Mouse (Mus musculus) erythroid progenitor cell, adult 5-6 weeks (primary cell): ENCODE results near the gene Vmn1r113. TPM values are rescaled to one million over a fixed set of nuclear protein-coding genes. Genes with fewer than 3 reads are reported as not detected.
"Not testable (repeated sequence)": the region's sequence is repeated elsewhere in the genome, so short reads cannot be mapped to it uniquely, and the experiment has no call there.

Experiments used
- ATAC-seq: replicated peaks from 2 replicates; pipeline ENCODE4 v1.8.0; 2016; ENCODE audit warnings: moderate number of reproducible peaks, mild to moderate bottlenecking, moderate TSS enrichment, inconsistent platforms; ENCODE audit not compliant: poor library complexity, low FRiP score, severe bottlenecking
- total RNA-seq, 2 experiments: library from RNA; stranded (forward) in 1 of 2; stranded (reverse) in 1 of 2; fragments of 150-400 nt in 1 of 2; fragments of 186-747, 209-891 nt in 1 of 2; gene quantifications; 2 replicates each; pipeline versions ENCODE4 v1.2.3 to v1.2.4; 2015 to 2017; ENCODE audit warnings: low replicate concordance in 2 of 2

The Vmn1r113 gene
- total RNA-seq (2015; ENCODE audit: low replicate concordance) (not detected in 2 replicates), total RNA-seq (2017; ENCODE audit: low replicate concordance) (not detected in 2 replicates)

DNA sequence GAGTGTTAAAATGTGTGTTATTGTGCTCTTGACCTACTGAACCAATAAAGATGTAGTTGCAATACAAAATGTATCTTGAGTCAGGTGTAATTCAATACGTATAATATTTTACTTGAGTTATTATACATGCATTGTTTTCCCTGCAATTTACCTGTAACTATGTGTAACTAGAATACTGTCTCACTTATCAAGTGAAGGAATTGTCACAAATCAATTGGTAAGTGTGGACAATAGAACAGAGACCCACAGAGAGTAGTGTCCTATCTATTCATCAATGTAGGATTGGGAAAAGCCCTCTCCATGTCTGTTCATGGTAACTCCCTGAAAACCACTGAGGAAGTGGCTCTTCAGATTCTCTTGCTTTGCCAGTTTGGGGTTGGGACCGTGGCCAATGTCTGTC, at the start of gene Vmn1r113:
Gene Vmn1r113, plus strand, starts transcription at position 301 of the 400 bp plus-strand sequence.
- ATAC-seq: not testable (repeated sequence)

DNA sequence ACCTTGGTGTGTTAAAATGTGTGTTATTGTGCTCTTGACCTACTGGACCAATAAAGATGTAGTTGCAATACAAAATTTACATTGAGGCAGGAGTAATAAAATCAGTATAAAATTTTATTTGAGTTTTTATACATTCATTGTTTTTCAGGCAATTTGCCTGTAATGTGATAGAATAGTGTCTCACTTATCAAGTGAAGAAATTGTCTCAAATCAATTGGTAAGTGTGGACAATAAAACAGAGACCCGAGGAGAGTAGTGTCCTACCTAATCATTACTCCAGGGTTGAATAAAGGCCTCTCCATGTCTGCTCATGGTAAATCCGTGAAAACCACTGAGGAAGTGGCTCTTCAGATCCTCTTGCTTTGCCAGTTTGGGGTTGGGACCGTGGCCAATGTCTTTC, 16.2 kb upstream of the Vmn1r113 start, which contains the start of gene Vmn1r112:
Gene Vmn1r112, plus strand, starts transcription at position 301 of the 400 bp plus-strand sequence.
- ATAC-seq: not testable (repeated sequence)

DNA sequence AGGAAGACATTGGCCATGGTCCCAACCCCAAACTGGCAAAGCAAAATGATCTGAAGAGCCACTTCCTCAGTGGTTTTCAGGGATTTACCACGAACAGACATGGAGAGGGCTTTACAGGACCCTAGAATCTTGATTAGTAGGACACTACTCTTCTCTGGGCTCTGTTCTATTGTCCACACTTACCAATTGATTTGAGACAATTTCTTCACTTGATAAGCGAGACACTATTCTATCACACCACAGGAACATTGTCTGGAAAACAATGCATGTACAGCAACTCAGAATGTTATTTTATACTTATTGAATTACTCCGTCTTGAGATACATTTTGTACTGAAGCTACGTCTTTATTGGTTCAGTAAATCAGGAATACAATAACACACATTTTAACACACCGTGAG, 25.0 kb downstream of the Vmn1r113 start, which contains the start of gene Vmn1r114:
Gene Vmn1r114, minus strand, starts transcription at position 101 of the 400 bp plus-strand sequence.
- ATAC-seq: not testable (repeated sequence)

Other genes starting within 250 kb of the Vmn1r113 start
- not detected in 2 replicates for gene Gm5726, start 241.5 kb upstream of the Vmn1r113 start, total RNA-seq (2015; ENCODE audit: low replicate concordance)
- not detected in 2 replicates for gene Gm5726, start 241.5 kb upstream of the Vmn1r113 start, total RNA-seq (2017; ENCODE audit: low replicate concordance)
- not detected in 2 replicates for gene Gm4141, start 211.0 kb upstream of the Vmn1r113 start, total RNA-seq (2015; ENCODE audit: low replicate concordance)
- gene Gm4141, start 211.0 kb upstream of the Vmn1r113 start, total RNA-seq (2017; ENCODE audit: low replicate concordance): not detected in 2 replicates
- gene Gm4513, start 188.3 kb upstream of the Vmn1r113 start, total RNA-seq (2015; ENCODE audit: low replicate concordance): not detected in 2 replicates
- not detected in 2 replicates for gene Gm4513, start 188.3 kb upstream of the Vmn1r113 start, total RNA-seq (2017; ENCODE audit: low replicate concordance)
- gene Vmn1r107, start 118.4 kb upstream of the Vmn1r113 start, total RNA-seq (2015; ENCODE audit: low replicate concordance): not detected in 2 replicates
- gene Vmn1r107, start 118.4 kb upstream of the Vmn1r113 start, total RNA-seq (2017; ENCODE audit: low replicate concordance): not detected in 2 replicates
- gene Vmn1r111, start 84.1 kb upstream of the Vmn1r113 start, total RNA-seq (2015; ENCODE audit: low replicate concordance): not detected in 2 replicates
- not detected in 2 replicates for gene Vmn1r111, start 84.1 kb upstream of the Vmn1r113 start, total RNA-seq (2017; ENCODE audit: low replicate concordance)
- not detected in 2 replicates for gene Gm10668, start 56.7 kb upstream of the Vmn1r113 start, total RNA-seq (2015; ENCODE audit: low replicate concordance)
- gene Gm10668, start 56.7 kb upstream of the Vmn1r113 start, total RNA-seq (2017; ENCODE audit: low replicate concordance): not detected in 2 replicates
- gene Vmn1r112, start 16.1 kb upstream of the Vmn1r113 start, total RNA-seq (2015; ENCODE audit: low replicate concordance): not detected in 2 replicates
- gene Vmn1r112, start 16.1 kb upstream of the Vmn1r113 start, total RNA-seq (2017; ENCODE audit: low replicate concordance): not detected in 2 replicates
- gene Vmn1r114, start 24.9 kb downstream of the Vmn1r113 start, total RNA-seq (2015; ENCODE audit: low replicate concordance): not detected in 2 replicates
- not detected in 2 replicates for gene Vmn1r114, start 24.9 kb downstream of the Vmn1r113 start, total RNA-seq (2017; ENCODE audit: low replicate concordance)
- gene Vmn1r115, start 57.7 kb downstream of the Vmn1r113 start, total RNA-seq (2015; ENCODE audit: low replicate concordance): not detected in 2 replicates
- gene Vmn1r115, start 57.7 kb downstream of the Vmn1r113 start, total RNA-seq (2017; ENCODE audit: low replicate concordance): not detected in 2 replicates
- gene Vmn1r116, start 85.0 kb downstream of the Vmn1r113 start, total RNA-seq (2015; ENCODE audit: low replicate concordance): not detected in 2 replicates
- gene Vmn1r116, start 85.0 kb downstream of the Vmn1r113 start, total RNA-seq (2017; ENCODE audit: low replicate concordance): not detected in 2 replicates
- gene Vmn1r117, start 96.8 kb downstream of the Vmn1r113 start, total RNA-seq (2015; ENCODE audit: low replicate concordance): not detected in 2 replicates
- not detected in 2 replicates for gene Vmn1r117, start 96.8 kb downstream of the Vmn1r113 start, total RNA-seq (2017; ENCODE audit: low replicate concordance)
- not detected in 2 replicates for gene Vmn1r118, start 125.1 kb downstream of the Vmn1r113 start, total RNA-seq (2015; ENCODE audit: low replicate concordance)
- not detected in 2 replicates for gene Vmn1r118, start 125.1 kb downstream of the Vmn1r113 start, total RNA-seq (2017; ENCODE audit: low replicate concordance)
- gene Vmn1r119, start 225.2 kb downstream of the Vmn1r113 start, total RNA-seq (2015; ENCODE audit: low replicate concordance): not detected in 2 replicates
- not detected in 2 replicates for gene Vmn1r119, start 225.2 kb downstream of the Vmn1r113 start, total RNA-seq (2017; ENCODE audit: low replicate concordance)